Mouse (Mus musculus) forebrain, embryonic 13.5 days (tissue): ENCODE data around the gene Nav2. TPM values are rescaled to one million over a fixed set of nuclear protein-coding genes. Genes with fewer than 3 reads are reported as not detected.

Source experiments
- ATAC-seq: fragments of 200-750 bp; cut with Nextera tagmentation; 2 replicates; pipeline ENCODE4 v1.8.0; 2017
- H3K27ac ChIP-seq: fragments of 300-500 bp; sonication (generic); 2 replicates; pipeline ENCODE4 v1.5.1; 2015; ENCODE audit warnings: inconsistent platforms, mild to moderate bottlenecking, moderate library complexity
- H3K27me3 ChIP-seq: fragments of 300-500 bp; sonication (generic); 2 replicates; pipeline ENCODE4 v1.6.1; 2015; ENCODE audit warnings: mild to moderate bottlenecking, inconsistent platforms
- H3K36me3 ChIP-seq: fragments of 300-500 bp; sonication (generic); 2 replicates; pipeline ENCODE4 v1.6.1; 2015; ENCODE audit warnings: mild to moderate bottlenecking, inconsistent platforms; ENCODE audit not compliant: poor library complexity, severe bottlenecking
- H3K4me1 ChIP-seq: fragments of 300-500 bp; sonication (generic); 2 replicates; pipeline ENCODE4 v1.6.1; 2015; ENCODE audit warnings: inconsistent platforms
- H3K4me2 ChIP-seq: fragments of 300-500 bp; sonication (generic); 2 replicates; pipeline ENCODE4 v1.6.1; 2015; ENCODE audit warnings: inconsistent platforms, mild to moderate bottlenecking, moderate library complexity
- H3K4me3 ChIP-seq: fragments of 300-500 bp; sonication (generic); 2 replicates; pipeline ENCODE4 v1.5.1; 2015; ENCODE audit warnings: mild to moderate bottlenecking, inconsistent platforms
- H3K9ac ChIP-seq: fragments of 300-500 bp; sonication (generic); 2 replicates; pipeline ENCODE4 v1.6.1; 2015; ENCODE audit warnings: mild to moderate bottlenecking, inconsistent platforms
- H3K9me3 ChIP-seq: fragments of 300-500 bp; sonication (generic); replicated peaks from 2 replicates; pipeline ENCODE4 v1.6.1; 2016; ENCODE audit warnings: inconsistent platforms
- WGBS: fragments of 180-500 bp; shearing (Covaris S2); methylation state at CpG from one replicate; pipeline ENCODE4 v1.1.7; 2015; 5-methylcytosine and 5-hydroxymethylcytosine counted together
- polyA plus RNA-seq: library from polyadenylated mRNA; unstranded; fragments of >200 nt; fragmentation: Nextera tagmentation; extraction: Ambion mirVana; gene quantifications from 2 replicates; pipeline ENCODE4 v1.2.1, GENCODE M21; 2015

Nav2 gene
- polyA plus RNA-seq, 1 experiment from 2014 or later: 11.2 TPM

- H3K9ac ChIP-seq: no peak overlapping the region
- no peaks in the 10 kb centered on the region for H3K36me3 ChIP-seq
- WGBS: 75% methylated on average over 4 of the region's 4 CpGs
- H3K4me2 ChIP-seq: no peak overlapping the region
- no peaks in the 10 kb centered on the region for H3K27me3 ChIP-seq
- no peaks in the 10 kb centered on the region for H3K9me3 ChIP-seq
- ATAC-seq: no peak
- H3K27ac ChIP-seq: peak overlapping the region; percentile 85
- no peak overlapping the region for H3K4me3 ChIP-seq
- peaks cover 37% of the 10 kb centered on the region for H3K4me1 ChIP-seq
These were observed 281.9 kb downstream of the Nav2 start for GRCm38 (mm10) chr7:49190231-49190985.

GRCm38 (mm10) chr7:49191081-49191678, 282.7 kb downstream of the Nav2 start:
- Histone ChIP-seq H3K36me3 (no peaks in the 10 kb centered on the region), H3K9ac (peak overlapping the region; percentile 17; the same call in 1 of the 2 replicates), H3K27ac (peak overlapping the region; percentile 85), H3K9me3 (no peaks in the 10 kb centered on the region), H3K4me1 (peaks cover 37% of the 10 kb centered on the region), H3K4me3 (no peak overlapping the region), H3K4me2 (peak overlapping the region; percentile 29), H3K27me3 (no peaks in the 10 kb centered on the region)
- ATAC-seq: peak; percentile 87
- WGBS: 32% methylated on average over 7 of the region's 7 CpGs

GRCm38 (mm10) chr7:49192061-49192695, 283.7 kb downstream of the Nav2 start:
- no peaks in the 10 kb centered on the region for H3K36me3 ChIP-seq
- H3K4me1 ChIP-seq: peaks cover 37% of the 10 kb centered on the region
- no peaks in the 10 kb centered on the region for H3K9me3 ChIP-seq
- no peak overlapping the region for H3K4me2 ChIP-seq
- no peak overlapping the region for H3K9ac ChIP-seq
- H3K27ac ChIP-seq: peak overlapping the region; percentile 85
- WGBS: 88% methylated on average over 2 of the region's 2 CpGs
- H3K27me3 ChIP-seq: no peaks in the 10 kb centered on the region
- no peak overlapping the region for H3K4me3 ChIP-seq
- no peak for ATAC-seq

- 68% methylated on average over 5 of the region's 5 CpGs for WGBS
- ATAC-seq: no peak
- H3K4me1 ChIP-seq: peaks cover 29% of the 10 kb centered on the region
These were observed 287.2 kb downstream of the Nav2 start for GRCm38 (mm10) chr7:49195711-49196147.

GRCm38 (mm10) chr7:49199366-49199765, 290.9 kb downstream of the Nav2 start:
- WGBS: 43% methylated on average over 6 of the region's 6 CpGs
- H3K27me3 ChIP-seq: no peaks in the 10 kb centered on the region
- H3K4me2 ChIP-seq: no peak overlapping the region
- H3K27ac ChIP-seq: peak overlapping the region; percentile 59
- H3K9me3 ChIP-seq: no peaks in the 10 kb centered on the region
- H3K4me1 ChIP-seq: peaks cover 11% of the 10 kb centered on the region
- peak; percentile 89 for ATAC-seq
- H3K4me3 ChIP-seq: no peak overlapping the region
- no peaks in the 10 kb centered on the region for H3K36me3 ChIP-seq
- H3K9ac ChIP-seq: no peak overlapping the region

More at GRCm38 (mm10) chr7:49195711-49196147, 287.2 kb downstream of the Nav2 start:
- Histone ChIP-seq H3K27me3 (no peaks in the 10 kb centered on the region), H3K4me3 (no peak overlapping the region), H3K27ac (no peak overlapping the region), H3K36me3 (no peaks in the 10 kb centered on the region), H3K9ac (no peak overlapping the region), H3K4me2 (no peak overlapping the region), H3K9me3 (no peaks in the 10 kb centered on the region)

- Histone ChIP-seq H3K9me3 (no peaks in the 10 kb centered on the region), H3K27ac (peak overlapping the region; percentile 45), H3K9ac (no peak overlapping the region), H3K36me3 (no peaks in the 10 kb centered on the region), H3K27me3 (no peaks in the 10 kb centered on the region), H3K4me2 (no peak overlapping the region), H3K4me3 (no peak overlapping the region), H3K4me1 (peaks cover 11% of the 10 kb centered on the region)
- WGBS: 90% methylated on average over 6 of the region's 6 CpGs
- ATAC-seq: no peak
These were observed 291.8 kb downstream of the Nav2 start for GRCm38 (mm10) chr7:49200270-49200669.

GRCm38 (mm10) chr7:49202971-49203370, 294.5 kb downstream of the Nav2 start:
- WGBS: 78% methylated on average over 4 of the region's 4 CpGs
- Histone ChIP-seq H3K27me3 (no peaks in the 10 kb centered on the region), H3K4me2 (no peak overlapping the region), H3K9me3 (no peaks in the 10 kb centered on the region), H3K27ac (no peak overlapping the region), H3K36me3 (no peaks in the 10 kb centered on the region), H3K4me3 (no peak overlapping the region), H3K4me1 (peaks cover 11% of the 10 kb centered on the region), H3K9ac (no peak overlapping the region)
- ATAC-seq: no peak

- Histone ChIP-seq H3K9me3 (no peaks in the 10 kb centered on the region), H3K9ac (no peak overlapping the region), H3K36me3 (no peaks in the 10 kb centered on the region), H3K4me1 (peaks cover 7% of the 10 kb centered on the region; the same call in 1 of the 2 replicates), H3K4me2 (no peak overlapping the region), H3K27me3 (no peaks in the 10 kb centered on the region), H3K4me3 (no peak overlapping the region), H3K27ac (no peak overlapping the region)
- ATAC-seq: no peak
- 86% methylated on average over 3 of the region's 3 CpGs for WGBS
These were observed 296.3 kb downstream of the Nav2 start for GRCm38 (mm10) chr7:49204856-49205255.

GRCm38 (mm10) chr7:49205551-49205950, 297.0 kb downstream of the Nav2 start:
- Histone ChIP-seq H3K27ac (no peak overlapping the region), H3K4me2 (no peak overlapping the region), H3K4me3 (no peak overlapping the region), H3K36me3 (no peaks in the 10 kb centered on the region), H3K27me3 (no peaks in the 10 kb centered on the region), H3K9ac (no peak overlapping the region), H3K4me1 (peaks cover 3% of the 10 kb centered on the region; the same call in 1 of the 2 replicates), H3K9me3 (no peaks in the 10 kb centered on the region)
- 86% methylated on average over 1 of the region's 1 CpGs for WGBS
- ATAC-seq: no peak

GRCm38 (mm10) chr7:49206775-49207676, 298.5 kb downstream of the Nav2 start:
- Histone ChIP-seq H3K36me3 (no peaks in the 10 kb centered on the region), H3K9me3 (no peaks in the 10 kb centered on the region), H3K27ac (no peak overlapping the region), H3K9ac (no peak overlapping the region), H3K27me3 (no peaks in the 10 kb centered on the region), H3K4me1 (peaks cover 3% of the 10 kb centered on the region; the same call in 1 of the 2 replicates), H3K4me3 (no peak overlapping the region), H3K4me2 (no peak overlapping the region)
- WGBS: 84% methylated on average over 5 of the region's 5 CpGs
- no peak for ATAC-seq

- Histone ChIP-seq H3K27me3 (no peaks in the 10 kb centered on the region), H3K27ac (no peak overlapping the region), H3K36me3 (no peaks in the 10 kb centered on the region), H3K4me2 (no peak overlapping the region), H3K4me1 (peaks cover 3% of the 10 kb centered on the region; the same call in 1 of the 2 replicates), H3K4me3 (no peak overlapping the region), H3K9ac (no peak overlapping the region), H3K9me3 (no peaks in the 10 kb centered on the region)
- WGBS: 42% methylated on average over 7 of the region's 7 CpGs
- no peak for ATAC-seq
These were observed 301.0 kb downstream of the Nav2 start for GRCm38 (mm10) chr7:49209526-49209925.
